Mouse (Mus musculus): ENCODE data around the gene Tcp11. TPM values are rescaled to one million over a fixed set of nuclear protein-coding genes. Genes with fewer than 3 reads are reported as not detected.

The Tcp11 gene
- total RNA-seq, 2 experiments from 2014 or later = 0.61 to 0.88 TPM

GRCm38 (mm10) chr17:28082863-28083262 is 2.4 kb upstream of the Tcp11 start:
- intact Hi-C loops (cut with DNase I) = loop anchor here (10.0 kb wide), 1 partner anchor 222 kb away; no protein-coding TSS in a partner anchor
- no peak for DNase-seq (ENCODE audit: extremely low spot score in 1 of 2, low spot score in 2 of 2)
- no peak overlapping the region for H3K4me3 ChIP-seq
- no peak for TF ChIP-seq CTCF (IDR thresholded peaks at IDR 0.05)
- H3K27ac ChIP-seq = no peak overlapping the region

DNA sequence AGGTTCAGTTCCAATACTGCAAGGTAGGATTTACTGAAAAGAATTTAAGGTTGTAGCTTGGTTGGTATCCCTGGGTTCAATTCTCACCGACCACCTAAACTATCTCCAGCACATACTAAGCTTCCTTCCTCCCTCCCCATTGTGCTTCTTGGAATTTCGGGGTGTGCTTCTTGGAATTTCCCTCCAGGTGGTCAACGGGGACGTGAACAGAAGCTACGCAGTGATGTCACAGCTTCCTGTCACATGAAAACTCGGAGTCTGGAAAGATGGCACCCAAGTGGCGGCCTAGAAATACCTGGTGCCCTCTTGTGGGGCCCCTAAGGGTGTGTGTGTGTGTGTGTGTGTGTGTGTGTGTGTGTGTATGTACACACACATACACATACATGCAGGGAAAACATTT is 1.4 kb upstream of the Tcp11 start:
- intact Hi-C loops (cut with DNase I) = loop anchor here (10.0 kb wide), 1 partner anchor 223 kb away; no protein-coding TSS in a partner anchor
- Histone ChIP-seq H3K27ac (no peak overlapping the region), H3K4me3 (no peak overlapping the region)
- DNase-seq (ENCODE audit: extremely low spot score in 1 of 2, low spot score in 2 of 2) = no peak
- no peak for TF ChIP-seq CTCF (IDR thresholded peaks at IDR 0.05)

- H3K27ac ChIP-seq = no peak overlapping the region
- TF ChIP-seq CTCF (IDR thresholded peaks at IDR 0.05) = peak; percentile 56
- peak; percentile 40 to 43 for DNase-seq (ENCODE audit: extremely low spot score in 1 of 2, low spot score in 2 of 2)
- intact Hi-C loops (cut with DNase I) = loop anchor here (10.0 kb wide), 1 partner anchor 223 kb away; no protein-coding TSS in a partner anchor
- no peak overlapping the region for H3K4me3 ChIP-seq
Observed at GRCm38 (mm10) chr17:28081385-28081784, 946 bp upstream of the Tcp11 start.

DNA sequence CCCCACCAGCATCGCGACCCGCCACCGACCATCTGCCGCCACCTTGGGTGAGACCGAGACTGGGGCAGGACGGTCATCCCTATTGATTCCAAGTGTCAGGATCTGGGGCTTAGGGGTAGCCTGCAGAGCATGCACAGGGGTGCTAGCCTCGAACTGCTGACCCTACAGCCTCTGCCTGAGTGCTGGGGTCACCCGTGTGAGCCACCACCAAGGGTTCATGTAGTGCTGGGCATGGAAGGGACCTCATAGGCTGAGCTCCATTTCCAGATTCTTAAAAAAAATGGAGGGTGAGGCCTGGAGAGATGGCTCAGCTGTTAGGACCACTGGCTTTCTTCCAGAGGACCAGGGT is 352 bp upstream of the Tcp11 start:
- intact Hi-C loops (cut with DNase I) = loop anchor here (10.0 kb wide), 1 partner anchor 224 kb away; no protein-coding TSS in a partner anchor
- no peak for TF ChIP-seq CTCF (IDR thresholded peaks at IDR 0.05)
- Histone ChIP-seq H3K27ac (no peak overlapping the region), H3K4me3 (no peak overlapping the region)
- no peak for DNase-seq (ENCODE audit: extremely low spot score in 1 of 2, low spot score in 2 of 2)

DNA sequence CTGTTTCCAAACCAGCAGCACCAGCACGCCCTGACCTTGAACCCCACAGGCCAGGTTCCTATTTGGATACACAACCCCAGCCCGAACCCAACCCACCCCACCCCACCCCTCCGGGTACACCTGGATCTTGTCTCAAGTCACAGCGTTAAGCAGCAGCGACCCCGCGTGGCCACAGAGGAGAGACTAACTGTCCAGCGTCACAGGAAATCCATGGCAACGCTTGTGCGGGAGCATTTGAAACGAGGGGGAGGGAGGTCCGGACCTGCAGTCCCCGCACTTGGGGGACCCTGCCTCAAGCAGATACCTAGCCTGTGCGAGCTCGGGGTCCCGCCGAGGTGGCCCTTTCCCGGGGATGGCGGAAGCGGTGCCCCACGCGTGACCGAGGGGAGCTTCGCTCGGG is 821 bp downstream of the Tcp11 start:
- intact Hi-C loops (cut with DNase I) = loop anchor here (2.0 to 10.0 kb wide), 3 partner anchors 91 to 225 kb away; partner anchors contain the start of genes Anks1 and Taf11
- Histone ChIP-seq H3K4me3 (peak overlapping the region; percentile 59), H3K27ac (no peak overlapping the region)
- peak; percentile 74 for TF ChIP-seq CTCF (IDR thresholded peaks at IDR 0.05)
- peak; percentile 79 to 86 for DNase-seq (ENCODE audit: extremely low spot score in 1 of 2, low spot score in 2 of 2)

- no peak for DNase-seq (ENCODE audit: extremely low spot score in 1 of 2, low spot score in 2 of 2)
- no peak for TF ChIP-seq CTCF (IDR thresholded peaks at IDR 0.05)
- Histone ChIP-seq H3K27ac (no peak overlapping the region), H3K4me3 (no peak overlapping the region)
- intact Hi-C loops (cut with DNase I) = loop anchor here (2.0 kb wide), 2 partner anchors 89 to 169 kb away; partner anchors contain the start of genes Anks1 and Taf11
Observed at GRCm38 (mm10) chr17:28078028-28078427, 2.4 kb downstream of the Tcp11 start.

- Histone ChIP-seq H3K27ac (no peak overlapping the region), H3K4me3 (no peak overlapping the region)
- intact Hi-C loops (cut with DNase I) = no loop called here
- no peak for TF ChIP-seq CTCF (IDR thresholded peaks at IDR 0.05)
- no peak for DNase-seq (ENCODE audit: extremely low spot score in 1 of 2, low spot score in 2 of 2)
Observed at GRCm38 (mm10) chr17:28074486-28074885, 6.0 kb downstream of the Tcp11 start.

- H3K27ac ChIP-seq = no peak overlapping the region
- intact Hi-C loops (cut with DNase I) = no loop called here
- TF ChIP-seq CTCF (IDR thresholded peaks at IDR 0.05) = no peak
- DNase-seq (ENCODE audit: extremely low spot score in 1 of 2, low spot score in 2 of 2) = no peak
- H3K4me3 ChIP-seq = no peak overlapping the region
Observed at GRCm38 (mm10) chr17:28072730-28073129, 7.7 kb downstream of the Tcp11 start.

GRCm38 (mm10) chr17:28070256-28070655 is 10.2 kb downstream of the Tcp11 start:
- DNase-seq (ENCODE audit: extremely low spot score in 1 of 2, low spot score in 2 of 2) = no peak
- Histone ChIP-seq H3K4me3 (no peak overlapping the region), H3K27ac (no peak overlapping the region)
- TF ChIP-seq CTCF (IDR thresholded peaks at IDR 0.05) = no peak
- intact Hi-C loops (cut with DNase I) = no loop called here

DNA sequence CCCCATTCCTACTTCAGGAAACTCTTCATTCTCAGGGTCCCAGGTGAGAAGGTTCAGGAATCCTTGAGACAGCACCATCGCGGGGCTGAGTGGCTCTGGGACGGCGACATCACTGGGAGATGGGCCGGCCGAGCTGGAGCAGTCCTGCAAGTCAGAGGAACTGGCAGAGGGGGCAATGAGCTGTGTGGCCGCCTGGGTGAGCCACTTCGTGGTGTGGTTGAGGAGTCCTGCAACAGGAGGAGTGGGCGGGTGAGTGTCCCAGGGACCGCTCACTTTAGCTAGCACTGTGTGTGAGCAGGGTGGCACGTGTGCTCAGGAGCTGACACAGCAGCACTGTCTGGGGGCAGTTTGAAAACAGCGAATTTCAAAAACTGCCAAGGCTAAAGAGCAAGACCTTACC is 11.0 kb downstream of the Tcp11 start:
- TF ChIP-seq CTCF (IDR thresholded peaks at IDR 0.05) = no peak
- intact Hi-C loops (cut with DNase I) = no loop called here
- Histone ChIP-seq H3K4me3 (no peak overlapping the region), H3K27ac (no peak overlapping the region)
- no peak for DNase-seq (ENCODE audit: extremely low spot score in 1 of 2, low spot score in 2 of 2)

DNA sequence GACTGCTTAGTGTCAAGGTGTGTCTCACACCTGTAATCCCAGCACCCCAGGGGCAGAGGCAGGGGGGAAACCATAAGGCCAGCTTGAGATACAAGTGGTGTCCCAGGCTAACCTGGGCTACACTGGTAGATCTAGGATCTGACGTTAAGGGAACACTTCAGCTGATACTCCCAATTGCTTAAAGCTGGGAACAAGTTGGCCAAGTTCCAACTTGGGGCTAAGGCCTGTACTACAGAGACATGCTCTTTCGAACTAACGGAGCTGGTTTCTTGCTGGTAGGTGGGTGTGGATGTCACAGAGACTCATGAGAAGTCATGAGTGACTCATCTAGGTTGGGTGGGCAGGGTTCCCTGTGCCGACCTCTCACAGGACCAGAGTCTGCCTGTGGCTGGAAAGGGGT is 13.1 kb downstream of the Tcp11 start:
- intact Hi-C loops (cut with DNase I) = no loop called here
- no peak for TF ChIP-seq CTCF (IDR thresholded peaks at IDR 0.05)

GRCm38 (mm10) chr17:28063163-28063562 is 17.3 kb downstream of the Tcp11 start:
- no peak for TF ChIP-seq CTCF (IDR thresholded peaks at IDR 0.05)
- H3K4me3 ChIP-seq = no peak overlapping the region
- DNase-seq (ENCODE audit: extremely low spot score in 1 of 2, low spot score in 2 of 2) = no peak
- no peak overlapping the region for H3K27ac ChIP-seq
- intact Hi-C loops (cut with DNase I) = loop anchor here (5.0 kb wide), 1 partner anchor 71 kb away; no protein-coding TSS in a partner anchor

More for the DNA sequence above, 13.1 kb downstream of the Tcp11 start:
- Histone ChIP-seq H3K4me3 (no peak overlapping the region), H3K27ac (no peak overlapping the region)
- no peak for DNase-seq (ENCODE audit: extremely low spot score in 1 of 2, low spot score in 2 of 2)

- no peak for DNase-seq (ENCODE audit: extremely low spot score in 1 of 2, low spot score in 2 of 2)
- TF ChIP-seq CTCF (IDR thresholded peaks at IDR 0.05) = no peak
- intact Hi-C loops (cut with DNase I) = loop anchor here (5.0 kb wide), 1 partner anchor 70 kb away; no protein-coding TSS in a partner anchor
- Histone ChIP-seq H3K4me3 (no peak overlapping the region), H3K27ac (no peak overlapping the region)
Observed at GRCm38 (mm10) chr17:28062710-28063109, 17.7 kb downstream of the Tcp11 start.
